Mouse (Mus musculus) erythroblast, adult 5-6 weeks (primary cell): ENCODE results near the gene Slc7a6. TPM values are rescaled to one million over a fixed set of nuclear protein-coding genes. Genes with fewer than 3 reads are reported as not detected.

ENCODE experiments used
- ATAC-seq: replicated peaks from 2 replicates; pipeline ENCODE4 v1.8.0; 2016; ENCODE audit warnings: moderate number of reproducible peaks, mild to moderate bottlenecking, moderate TSS enrichment, inconsistent platforms; ENCODE audit not compliant: poor library complexity, low FRiP score, severe bottlenecking
- total RNA-seq, 2 experiments: library from RNA; stranded (forward) in 1 of 2; stranded (reverse) in 1 of 2; fragments of 150-400 nt in 1 of 2; fragments of 200-764, 138-1000 nt in 1 of 2; gene quantifications; 2 replicates each; pipeline versions ENCODE4 v1.2.3 to v1.2.4; 2015 to 2017; ENCODE audit warnings: low replicate concordance in 2 of 2

Gene Slc7a6
- total RNA-seq, 2 experiments from 2014 or later, result 2.5 to 3.8 TPM

DNA sequence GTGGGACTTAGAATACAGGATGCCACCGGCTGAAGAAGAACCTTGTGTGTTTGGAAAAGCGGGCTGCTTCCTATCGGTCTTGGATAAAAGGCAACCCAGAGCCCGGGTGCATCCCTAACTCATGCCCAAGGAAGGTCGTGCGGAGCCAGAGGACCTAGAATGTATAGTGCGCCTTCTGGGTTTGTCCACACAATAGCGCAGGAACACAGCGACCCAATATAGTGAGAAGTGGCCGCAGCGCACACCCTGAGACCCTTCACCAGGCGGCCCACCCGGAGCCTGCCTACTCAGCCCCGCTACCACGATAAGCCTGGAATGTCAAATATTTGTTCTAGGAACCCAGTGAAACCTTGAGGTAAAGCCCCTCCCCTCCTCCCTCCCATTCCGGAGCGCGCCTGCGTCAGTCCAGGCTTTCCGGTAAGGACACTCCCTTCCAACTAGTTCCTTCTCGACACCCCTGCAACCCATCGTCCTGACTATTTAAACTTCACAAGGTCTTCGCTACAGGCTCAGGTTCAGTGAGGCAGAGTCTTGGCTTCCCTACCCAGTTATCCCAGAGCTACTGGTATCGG lies 30.7 kb upstream of the Slc7a6 start:
- ATAC-seq, result no peak

DNA sequence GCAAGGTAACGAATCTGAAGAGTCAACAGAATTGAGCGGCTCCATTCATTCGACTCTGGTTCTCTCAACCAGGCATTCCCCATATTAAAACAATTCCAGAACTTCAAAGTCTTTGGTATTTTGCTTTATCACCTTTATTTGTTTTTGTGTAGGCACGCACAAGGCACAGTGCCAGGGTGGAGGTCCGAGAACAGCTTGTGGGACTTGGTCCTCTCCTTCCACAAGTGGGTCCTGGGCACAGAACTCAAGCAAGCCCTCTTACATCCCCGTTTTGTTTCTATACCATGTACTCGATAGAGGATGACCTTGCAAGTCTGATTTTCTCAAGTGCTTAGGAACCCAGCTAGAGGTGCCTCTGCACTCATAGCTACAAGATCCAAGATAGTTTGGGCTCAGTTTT lies 30.0 kb upstream of the Slc7a6 start:
- ATAC-seq, result no peak

- no peak for ATAC-seq
Observed at GRCm38 (mm10) chr8:106140191-106140590, 28.5 kb upstream of the Slc7a6 start.

GRCm38 (mm10) chr8:106140769-106141168 lies 27.9 kb upstream of the Slc7a6 start:
- ATAC-seq, result peak; percentile 84

GRCm38 (mm10) chr8:106145331-106145730 lies 23.3 kb upstream of the Slc7a6 start:
- no peak for ATAC-seq

- ATAC-seq, result no peak
Observed at GRCm38 (mm10) chr8:106146014-106146413, 22.6 kb upstream of the Slc7a6 start.

DNA sequence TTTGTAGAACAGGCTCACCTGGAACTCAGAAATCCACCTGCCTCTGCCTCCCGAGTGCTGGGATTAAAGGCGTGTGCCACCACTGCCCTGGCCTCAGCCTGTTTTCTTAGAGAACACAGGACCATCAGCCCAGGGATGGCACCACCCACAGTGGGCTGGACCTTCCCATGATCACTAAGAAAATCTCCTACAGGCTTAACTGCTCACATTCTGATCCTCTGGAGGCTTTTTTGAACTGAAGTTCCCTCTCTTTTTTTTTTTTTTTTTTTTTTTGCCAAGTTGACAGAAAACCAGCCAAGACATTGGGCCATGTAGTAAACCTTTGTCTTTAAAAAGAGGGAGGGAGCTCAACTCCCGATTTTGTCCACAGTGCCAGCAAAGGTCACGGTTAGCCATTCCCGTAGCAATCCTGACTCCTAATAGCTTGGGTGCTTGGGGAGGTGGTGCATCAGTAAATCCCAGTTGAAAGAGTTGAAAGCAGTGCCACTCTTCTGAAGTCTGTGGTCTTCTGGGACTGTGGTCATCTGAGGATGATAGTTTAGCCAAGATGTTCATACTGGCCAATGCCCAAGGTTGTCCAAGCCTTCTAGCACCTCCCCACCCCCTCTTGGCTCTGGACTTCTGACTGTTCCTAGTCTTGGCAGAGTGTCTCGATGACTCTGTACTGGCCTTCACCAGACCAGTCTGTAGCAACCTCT lies 20.6 kb upstream of the Slc7a6 start:
- ATAC-seq, result no peak

DNA sequence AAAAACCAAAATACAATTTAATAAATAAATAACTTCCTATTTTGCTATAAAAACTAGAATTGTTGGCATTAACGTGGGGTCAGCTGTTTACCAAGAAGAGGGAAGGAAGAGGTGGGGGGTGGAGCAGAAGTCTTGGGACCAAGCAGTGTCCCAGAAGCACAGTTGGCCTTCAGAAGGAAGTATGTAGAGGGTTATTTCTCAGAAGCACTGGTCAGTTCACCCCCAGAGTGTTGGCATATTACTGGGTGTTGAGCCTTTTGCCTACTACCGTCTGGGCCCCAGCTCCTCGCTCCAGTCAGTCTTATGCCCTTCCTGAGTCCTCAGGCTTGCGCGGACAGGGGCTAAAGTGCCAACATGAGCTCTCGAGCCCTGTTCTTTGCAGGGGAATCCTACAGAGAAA lies 19.6 kb upstream of the Slc7a6 start:
- ATAC-seq, result no peak

DNA sequence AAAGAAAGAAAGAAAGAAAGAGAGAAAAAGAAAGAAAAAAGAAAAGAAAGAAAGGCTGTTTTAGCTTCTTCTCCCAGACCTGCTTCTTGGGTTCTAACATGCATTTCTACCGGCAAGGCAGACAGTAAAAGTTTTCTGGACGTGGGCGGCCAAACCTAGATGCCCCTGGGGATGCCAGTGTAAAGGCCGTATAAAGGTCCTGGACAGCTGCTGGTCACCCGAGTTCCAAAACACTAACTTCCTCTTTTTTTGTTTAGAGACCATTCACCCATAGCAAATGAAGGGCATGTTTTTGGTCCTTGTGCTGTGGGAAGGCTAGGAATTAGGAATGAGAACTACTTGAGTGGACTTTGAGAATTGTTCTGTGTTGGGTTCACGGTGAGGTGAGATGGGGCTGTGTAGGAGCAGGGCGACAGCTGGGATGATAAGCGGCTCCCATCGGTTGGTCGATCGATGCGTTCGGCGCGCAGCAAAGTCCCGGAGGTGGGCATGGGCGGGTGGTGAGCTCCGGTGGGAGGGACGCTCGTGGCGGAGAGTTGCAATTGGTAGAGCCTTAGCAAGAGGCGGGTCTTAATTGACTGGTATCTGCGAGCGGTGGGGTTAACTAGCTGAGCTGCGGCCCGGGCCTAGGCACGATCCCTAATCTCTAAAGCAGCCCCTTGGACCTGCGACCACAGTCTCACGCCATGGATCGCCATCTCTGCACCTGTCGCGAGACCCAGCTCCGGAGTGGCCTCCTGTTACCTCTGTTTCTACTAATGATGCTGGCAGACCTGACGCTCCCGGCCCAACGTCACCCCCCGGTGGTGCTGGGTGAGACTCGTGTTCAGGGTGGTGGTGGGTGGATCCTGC lies 18.6 kb upstream of the Slc7a6 start, which contains the start of gene Pla2g15:
Gene Pla2g15 (plus strand): TSS at position 599 of the 852 bp plus-strand sequence.
- peak; percentile 98 for ATAC-seq

GRCm38 (mm10) chr8:106150653-106151000 lies 18.0 kb upstream of the Slc7a6 start:
- ATAC-seq, result peak; percentile 36

DNA sequence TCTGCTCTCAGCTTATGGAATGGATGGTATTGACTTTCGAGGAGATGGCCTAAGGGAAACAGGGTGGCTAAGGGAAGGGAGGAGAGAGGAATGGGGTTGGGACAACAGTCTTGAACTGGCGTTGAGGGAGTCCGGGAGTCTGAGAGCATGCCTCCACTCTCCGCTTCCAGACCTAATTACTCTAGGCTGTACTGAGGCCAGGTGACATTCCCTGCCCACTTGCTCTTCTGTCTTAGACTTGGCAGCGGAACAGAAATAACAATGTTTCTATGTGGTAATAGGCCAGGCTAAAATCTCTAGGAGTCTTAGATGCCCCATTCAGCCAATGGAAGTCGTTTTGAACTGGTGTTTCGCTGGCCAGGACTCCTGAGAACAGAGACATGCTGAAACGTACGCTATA lies 17.6 kb upstream of the Slc7a6 start:
- ATAC-seq, result no peak

DNA sequence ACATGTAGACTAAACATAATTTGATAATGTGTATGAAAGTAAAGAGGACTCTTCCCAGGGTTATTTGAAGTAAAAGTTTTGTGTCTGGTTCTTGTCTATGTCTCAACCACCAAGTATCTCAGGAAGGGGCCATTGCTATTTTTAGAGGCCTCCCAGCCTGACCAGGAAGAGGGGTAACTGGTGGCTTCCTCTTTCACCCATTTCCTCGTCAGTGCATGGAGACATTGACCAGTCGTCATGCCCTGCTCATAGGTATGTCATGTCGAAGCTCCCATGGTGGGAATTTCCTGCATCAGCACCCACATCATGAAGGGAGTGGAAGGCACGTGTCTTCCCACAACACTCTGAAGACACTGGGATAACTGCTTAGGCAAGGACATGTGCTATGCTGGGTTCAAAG lies 15.8 kb upstream of the Slc7a6 start:
- ATAC-seq, result no peak

GRCm38 (mm10) chr8:106157419-106157818 lies 11.2 kb upstream of the Slc7a6 start:
- ATAC-seq, result no peak

DNA sequence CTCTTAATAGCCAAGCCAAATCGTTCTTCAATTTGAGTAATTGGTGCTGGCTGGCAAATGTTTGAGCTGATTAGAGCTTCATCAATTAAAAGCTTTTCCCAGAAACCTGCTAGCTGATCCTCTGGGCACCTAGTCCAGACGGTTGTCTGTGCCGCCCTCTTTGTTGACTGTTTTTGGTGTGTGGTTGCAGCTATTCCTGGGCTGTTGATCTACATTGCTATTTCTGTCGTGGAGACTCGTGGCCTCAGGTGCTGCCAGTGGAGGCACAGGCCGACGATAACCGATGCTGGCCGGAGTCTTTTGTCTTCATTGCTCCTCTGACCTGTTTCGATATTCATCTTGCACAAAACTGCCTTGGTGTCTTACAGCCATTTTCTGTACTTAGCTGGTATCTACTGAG lies 10.3 kb upstream of the Slc7a6 start:
- ATAC-seq, result no peak

- no peak for ATAC-seq
Observed at GRCm38 (mm10) chr8:106159876-106160275, 8.8 kb upstream of the Slc7a6 start.

- ATAC-seq, result no peak
Observed at GRCm38 (mm10) chr8:106163251-106163650, 5.4 kb upstream of the Slc7a6 start.

DNA sequence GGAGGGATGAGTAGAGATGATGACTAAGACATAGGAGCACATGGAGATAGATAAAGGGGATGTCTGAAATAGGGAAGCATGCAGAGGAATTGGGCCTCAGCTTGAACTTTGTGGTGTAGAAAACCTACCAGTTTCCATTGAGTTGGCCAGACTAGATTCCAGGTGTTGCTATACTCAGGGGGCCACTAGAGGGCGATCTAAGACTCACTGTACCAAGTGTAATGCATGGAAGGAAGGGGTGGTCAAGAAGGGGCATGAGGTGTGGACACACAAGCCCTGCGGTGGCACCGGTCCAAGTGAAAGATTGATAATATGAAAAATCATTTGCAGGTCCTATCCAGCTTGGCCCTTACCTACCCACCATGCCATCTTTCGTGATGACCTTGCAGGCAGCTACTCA lies 3.2 kb upstream of the Slc7a6 start:
- ATAC-seq, result no peak

DNA sequence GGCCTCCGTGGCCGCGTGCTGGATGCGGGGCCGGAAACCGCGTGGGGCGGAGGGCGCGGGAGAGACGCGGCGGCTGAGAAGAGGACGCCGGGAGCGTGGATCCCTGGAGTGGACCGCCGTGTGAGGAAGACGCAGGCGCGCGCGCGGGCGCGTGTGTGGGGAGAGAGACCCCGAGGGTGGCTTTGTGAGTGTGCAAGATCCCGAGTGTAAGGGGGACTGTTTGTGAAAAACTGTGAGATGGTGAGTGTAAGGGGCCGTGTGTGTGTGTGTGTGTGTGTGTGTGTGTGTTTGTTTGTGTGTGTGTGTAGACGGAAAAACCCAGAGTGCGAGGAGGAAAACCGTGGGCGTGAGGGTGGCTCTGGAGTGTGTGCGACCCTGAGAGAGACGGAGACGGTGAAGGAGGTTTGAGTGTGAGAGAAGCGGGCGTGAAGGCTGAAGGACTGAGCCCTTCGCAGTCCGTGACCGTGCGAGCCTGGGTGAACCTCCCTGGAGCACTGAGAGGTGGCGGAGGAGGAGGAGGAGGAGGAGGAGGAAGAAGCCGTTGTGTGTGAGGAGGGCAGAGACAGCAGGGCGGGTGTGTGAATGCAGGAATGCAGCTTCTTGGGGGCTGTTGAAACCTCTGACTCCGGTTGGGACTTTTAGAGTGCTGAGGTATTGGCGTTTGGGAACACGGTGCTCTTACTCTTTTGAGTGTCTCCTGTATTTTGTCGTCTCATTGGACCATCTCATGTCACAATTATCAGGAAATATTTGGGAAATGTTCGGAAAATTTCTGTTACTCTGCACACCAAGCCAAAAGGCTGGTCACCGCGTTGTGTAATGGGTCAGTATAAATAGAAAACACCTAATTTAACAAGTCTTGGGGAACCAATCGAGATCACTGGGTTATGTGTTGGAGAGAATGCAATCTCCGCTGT lies 618 bp downstream of the Slc7a6 start:
- ATAC-seq, result no peak

DNA sequence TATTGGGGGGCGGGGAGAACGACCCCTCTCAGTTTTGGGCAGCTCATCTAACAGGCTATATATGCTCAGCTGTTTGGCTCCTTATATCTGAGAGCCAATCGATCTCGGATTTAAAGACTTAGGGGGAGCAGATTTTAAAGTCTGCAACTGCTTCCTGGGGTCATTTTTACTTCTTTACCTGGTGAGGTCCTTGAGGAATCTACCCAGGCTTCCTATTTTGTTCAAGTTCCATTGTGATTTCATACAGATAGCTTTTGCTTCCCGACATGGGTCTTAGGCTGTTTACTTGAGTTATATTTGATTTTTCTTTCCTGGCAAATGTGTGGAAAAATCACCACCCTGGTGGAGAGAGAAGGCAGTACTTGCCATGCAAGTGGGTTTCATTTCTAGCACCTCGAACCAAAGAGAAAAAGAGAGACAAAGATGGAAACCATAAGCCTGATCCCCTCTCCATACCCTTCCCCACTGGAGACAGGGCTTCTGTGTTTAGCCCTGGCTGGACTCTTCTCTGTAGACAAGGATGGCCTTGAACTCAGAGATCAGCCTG lies 1.4 kb downstream of the Slc7a6 start:
- no peak for ATAC-seq

DNA sequence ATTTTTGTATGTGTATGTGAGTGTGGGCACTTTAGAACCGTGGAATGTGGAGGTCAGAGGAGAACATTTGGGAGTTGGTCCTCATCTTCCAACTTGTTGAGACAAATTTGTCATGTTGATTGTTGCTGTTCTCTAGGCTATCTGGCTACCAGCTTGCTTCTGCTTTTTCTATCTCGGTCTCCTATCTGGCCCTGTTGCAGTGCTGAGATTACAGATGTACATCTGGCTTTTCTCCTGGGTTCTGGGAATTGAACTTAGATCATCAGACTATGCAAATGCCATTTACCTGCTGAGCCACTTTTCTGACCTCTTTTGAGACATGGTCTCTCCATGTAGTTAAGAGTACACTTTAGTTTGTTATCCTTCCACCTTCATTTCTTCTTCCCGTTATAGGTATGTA lies 4.9 kb downstream of the Slc7a6 start:
- no peak for ATAC-seq
